Mouse (Mus musculus): ENCODE data around the gene Siglece. TPM values are rescaled to one million over a fixed set of nuclear protein-coding genes. Genes with fewer than 3 reads are reported as not detected.

Siglece gene
- polyA plus RNA-seq, 1 experiment, result 6.1 TPM

GRCm38 (mm10) chr7:43654519-43654918, 5.4 kb downstream of the Siglece start:
- Histone ChIP-seq H3K27ac (ENCODE audit: control insufficient read depth, insufficient read depth, low read depth, low read length) (no peak overlapping the region), H3K4me3 (ENCODE audit: control insufficient read depth, low read depth, low read length) (no peak overlapping the region), H3K27me3 (ENCODE audit: control insufficient read depth, insufficient read depth, low read length) (no peaks in the 10 kb centered on the region), H3K4me1 (ENCODE audit: control insufficient read depth, insufficient read depth, low read length) (no peaks in the 10 kb centered on the region), H3K36me3 (ENCODE audit: control insufficient read depth, insufficient read depth, low read length) (no peaks in the 10 kb centered on the region)
- TF ChIP-seq POLR2A (IDR thresholded peaks at IDR 0.05; ENCODE audit: control insufficient read depth, low read depth, low read length) (no peak), CTCF (IDR thresholded peaks at IDR 0.05; ENCODE audit: control insufficient read depth, insufficient read depth, insufficient replicate concordance, low read depth, low read length) (no peak)

DNA sequence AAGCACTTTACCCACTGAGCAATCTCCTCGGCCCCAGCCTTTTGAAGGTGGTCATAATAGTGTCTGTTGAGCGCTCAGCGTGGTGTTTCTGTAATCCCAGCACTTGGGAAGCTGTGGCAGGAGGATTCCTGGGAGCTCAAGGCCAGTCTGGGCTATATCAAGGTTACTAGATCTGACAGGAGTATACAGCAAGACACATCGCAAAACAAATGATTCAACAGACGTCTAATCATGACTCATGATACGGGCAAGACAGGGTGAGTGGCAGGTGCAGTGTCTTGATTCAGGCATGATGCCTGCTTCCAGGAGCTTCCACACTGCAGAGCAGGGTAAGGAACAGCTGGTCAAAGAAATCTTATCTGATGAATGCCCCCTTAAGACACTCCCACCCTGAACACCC, 7.3 kb downstream of the Siglece start:
- H3K27me3 ChIP-seq (ENCODE audit: control insufficient read depth, insufficient read depth, low read length), result no peaks in the 10 kb centered on the region
- no peak overlapping the region for H3K27ac ChIP-seq (ENCODE audit: control insufficient read depth, insufficient read depth, low read depth, low read length)
- H3K36me3 ChIP-seq (ENCODE audit: control insufficient read depth, insufficient read depth, low read length), result no peaks in the 10 kb centered on the region
- H3K4me1 ChIP-seq (ENCODE audit: control insufficient read depth, insufficient read depth, low read length), result no peaks in the 10 kb centered on the region
- H3K4me3 ChIP-seq (ENCODE audit: control insufficient read depth, low read depth, low read length), result no peak overlapping the region
- TF ChIP-seq POLR2A (IDR thresholded peaks at IDR 0.05; ENCODE audit: control insufficient read depth, low read depth, low read length) (no peak), CTCF (IDR thresholded peaks at IDR 0.05; ENCODE audit: control insufficient read depth, insufficient read depth, insufficient replicate concordance, low read depth, low read length) (no peak)

- peaks cover 3% of the 10 kb centered on the region; the same call in 1 of the 2 replicates for H3K4me1 ChIP-seq (ENCODE audit: control insufficient read depth, insufficient read depth, low read length)
- no peaks in the 10 kb centered on the region for H3K27me3 ChIP-seq (ENCODE audit: control insufficient read depth, insufficient read depth, low read length)
- H3K4me3 ChIP-seq (ENCODE audit: control insufficient read depth, low read depth, low read length), result no peak overlapping the region
- H3K36me3 ChIP-seq (ENCODE audit: control insufficient read depth, insufficient read depth, low read length), result no peaks in the 10 kb centered on the region
- no peak overlapping the region for H3K27ac ChIP-seq (ENCODE audit: control insufficient read depth, insufficient read depth, low read depth, low read length)
- TF ChIP-seq POLR2A (IDR thresholded peaks at IDR 0.05; ENCODE audit: control insufficient read depth, low read depth, low read length) (no peak), CTCF (IDR thresholded peaks at IDR 0.05; ENCODE audit: control insufficient read depth, insufficient read depth, insufficient replicate concordance, low read depth, low read length) (no peak)
Observed at GRCm38 (mm10) chr7:43643046-43643652, 16.8 kb downstream of the Siglece start.

DNA sequence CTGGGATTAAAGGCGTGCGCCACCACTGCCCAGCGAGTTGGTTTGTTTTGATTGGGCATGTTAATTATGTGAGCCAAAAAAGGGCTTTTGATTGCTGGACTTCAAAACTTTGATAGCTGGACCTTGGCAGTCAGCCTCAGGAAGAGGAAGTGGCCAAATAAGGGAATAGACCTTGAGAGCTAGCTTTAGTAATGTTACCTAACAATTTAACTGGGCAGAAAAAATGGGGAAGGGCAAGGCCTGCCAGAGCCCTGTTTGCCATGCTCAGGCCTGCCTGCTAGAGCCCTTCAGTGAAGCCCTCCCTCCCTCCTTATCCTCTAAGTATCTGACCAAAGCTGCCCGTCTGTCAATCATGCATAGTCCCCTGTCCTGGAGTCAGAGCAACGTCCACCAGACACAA, 17.4 kb downstream of the Siglece start:
- H3K36me3 ChIP-seq (ENCODE audit: control insufficient read depth, insufficient read depth, low read length), result no peaks in the 10 kb centered on the region
- H3K27me3 ChIP-seq (ENCODE audit: control insufficient read depth, insufficient read depth, low read length), result no peaks in the 10 kb centered on the region
- no peak overlapping the region for H3K4me3 ChIP-seq (ENCODE audit: control insufficient read depth, low read depth, low read length)
- TF ChIP-seq POLR2A (IDR thresholded peaks at IDR 0.05; ENCODE audit: control insufficient read depth, low read depth, low read length) (no peak), CTCF (IDR thresholded peaks at IDR 0.05; ENCODE audit: control insufficient read depth, insufficient read depth, insufficient replicate concordance, low read depth, low read length) (no peak)
- H3K27ac ChIP-seq (ENCODE audit: control insufficient read depth, insufficient read depth, low read depth, low read length), result no peak overlapping the region
- H3K4me1 ChIP-seq (ENCODE audit: control insufficient read depth, insufficient read depth, low read length), result peaks cover 3% of the 10 kb centered on the region; the same call in 1 of the 2 replicates

- Histone ChIP-seq H3K4me3 (ENCODE audit: control insufficient read depth, low read depth, low read length) (no peak overlapping the region), H3K27ac (ENCODE audit: control insufficient read depth, insufficient read depth, low read depth, low read length) (no peak overlapping the region), H3K4me1 (ENCODE audit: control insufficient read depth, insufficient read depth, low read length) (no peaks in the 10 kb centered on the region), H3K27me3 (ENCODE audit: control insufficient read depth, insufficient read depth, low read length) (no peaks in the 10 kb centered on the region), H3K36me3 (ENCODE audit: control insufficient read depth, insufficient read depth, low read length) (no peaks in the 10 kb centered on the region)
- TF ChIP-seq POLR2A (IDR thresholded peaks at IDR 0.05; ENCODE audit: control insufficient read depth, low read depth, low read length), result no peak
- TF ChIP-seq CTCF (IDR thresholded peaks at IDR 0.05; ENCODE audit: control insufficient read depth, insufficient read depth, insufficient replicate concordance, low read depth, low read length), result no peak
Observed at GRCm38 (mm10) chr7:43637118-43637517, 22.8 kb downstream of the Siglece start.

- no peak overlapping the region for H3K4me3 ChIP-seq (ENCODE audit: control insufficient read depth, low read depth, low read length)
- TF ChIP-seq CTCF (IDR thresholded peaks at IDR 0.05; ENCODE audit: control insufficient read depth, insufficient read depth, insufficient replicate concordance, low read depth, low read length) (no peak), POLR2A (IDR thresholded peaks at IDR 0.05; ENCODE audit: control insufficient read depth, low read depth, low read length) (no peak)
- H3K27ac ChIP-seq (ENCODE audit: control insufficient read depth, insufficient read depth, low read depth, low read length), result no peak overlapping the region
- no peaks in the 10 kb centered on the region for H3K27me3 ChIP-seq (ENCODE audit: control insufficient read depth, insufficient read depth, low read length)
- H3K36me3 ChIP-seq (ENCODE audit: control insufficient read depth, insufficient read depth, low read length), result no peaks in the 10 kb centered on the region
- no peaks in the 10 kb centered on the region for H3K4me1 ChIP-seq (ENCODE audit: control insufficient read depth, insufficient read depth, low read length)
Observed at GRCm38 (mm10) chr7:43636194-43636593, 23.8 kb downstream of the Siglece start.

DNA sequence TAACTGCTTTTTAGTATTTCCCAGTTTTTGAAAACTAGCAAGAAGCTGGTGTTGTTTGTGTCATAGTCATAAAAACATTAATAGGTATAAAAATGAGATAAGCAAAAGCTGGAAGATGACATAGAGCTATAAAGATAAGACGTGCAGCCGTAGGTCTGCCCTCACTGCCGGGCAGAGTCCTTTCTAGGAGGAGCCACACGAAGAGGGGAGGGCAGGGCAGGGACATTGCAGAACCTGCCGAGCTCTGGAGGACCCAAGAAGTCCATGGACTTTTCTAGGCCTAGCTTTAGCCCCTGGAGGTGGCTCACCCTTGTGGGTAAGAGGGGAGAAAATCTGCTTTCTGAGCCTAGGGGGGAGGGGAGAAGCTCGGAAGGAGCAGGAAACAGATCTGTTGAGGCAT, 25.5 kb downstream of the Siglece start, which contains the start of gene Ceacam18:
TSS of gene Ceacam18 (plus strand) at position 208 of the 400 bp plus-strand sequence.
- H3K4me3 ChIP-seq (ENCODE audit: control insufficient read depth, low read depth, low read length), result no peak within 1 kb of the TSS
- H3K27ac ChIP-seq (ENCODE audit: control insufficient read depth, insufficient read depth, low read depth, low read length), result no peak within 1 kb of the TSS
- no peak for TF ChIP-seq POLR2A (IDR thresholded peaks at IDR 0.05; ENCODE audit: control insufficient read depth, low read depth, low read length)
- no peak for TF ChIP-seq CTCF (IDR thresholded peaks at IDR 0.05; ENCODE audit: control insufficient read depth, insufficient read depth, insufficient replicate concordance, low read depth, low read length)
- no peaks in the 10 kb centered on the region for H3K27me3 ChIP-seq (ENCODE audit: control insufficient read depth, insufficient read depth, low read length)
- H3K4me1 ChIP-seq (ENCODE audit: control insufficient read depth, insufficient read depth, low read length), result no peaks in the 10 kb centered on the region
- no peaks in the 10 kb centered on the region for H3K36me3 ChIP-seq (ENCODE audit: control insufficient read depth, insufficient read depth, low read length)

All from testis, adult 2 months (tissue).